Mouse (Mus musculus): ENCODE measurements around the gene Cntn4.

The Cntn4 gene

GRCm38 (mm10) chr6:106078071-106078603 is 400.7 kb downstream of the Cntn4 start:
- in situ Hi-C loops (cut with MboI, MseI), result no loop called here

- in situ Hi-C loops (cut with MboI, MseI), result no loop called here
Measured at GRCm38 (mm10) chr6:106078629-106079028, 401.2 kb downstream of the Cntn4 start.

DNA sequence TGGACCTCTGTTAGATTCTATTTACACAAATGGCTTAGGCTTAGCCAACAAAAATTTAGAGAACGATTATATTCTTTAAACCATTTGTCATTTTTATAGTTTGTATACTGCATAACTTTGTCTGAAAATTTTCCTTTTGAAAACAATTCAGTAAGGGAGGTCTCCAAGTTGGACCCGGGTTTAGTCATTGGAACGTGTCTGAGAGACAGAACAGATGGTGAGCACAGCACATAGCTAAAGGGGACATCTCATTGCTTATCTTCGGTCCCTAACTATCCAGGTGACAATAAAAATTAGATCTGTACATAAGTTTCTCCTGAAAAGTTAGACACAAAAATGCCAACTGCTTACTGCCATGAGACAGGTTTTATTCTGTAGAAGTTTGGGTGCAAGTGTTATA is 420.4 kb downstream of the Cntn4 start:
- in situ Hi-C loops (cut with MboI, MseI), result loop anchor here in 1 of 2 experiments (10.0 kb wide), 1 partner anchor 357 kb away; no protein-coding TSS in a partner anchor

DNA sequence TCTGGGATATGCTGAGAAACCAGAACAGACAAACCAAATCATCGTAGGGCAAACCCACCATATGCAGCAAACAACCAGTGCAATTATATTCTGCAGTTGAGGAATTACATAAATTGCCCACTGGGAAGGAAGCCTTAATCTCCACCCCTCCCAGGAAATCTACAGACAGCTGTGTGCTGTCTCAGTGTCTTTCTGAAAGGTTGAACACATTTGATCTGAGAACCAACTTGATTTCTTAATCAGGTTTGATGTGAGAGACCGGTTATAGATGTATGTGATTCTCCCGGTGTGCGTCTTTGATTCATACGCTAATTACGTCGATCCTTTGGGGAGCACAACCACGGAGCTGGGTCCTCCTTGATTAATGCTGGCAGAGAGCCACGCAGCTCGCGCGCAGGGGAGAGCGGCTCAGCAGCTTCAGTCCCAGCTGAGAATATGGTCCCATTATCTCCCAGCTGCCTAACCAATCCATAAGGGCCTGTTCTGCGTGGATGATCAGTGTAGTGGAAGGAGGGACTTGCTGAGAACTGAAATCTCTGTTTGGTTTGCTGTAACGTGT is 441.1 kb downstream of the Cntn4 start:
- in situ Hi-C loops (cut with MboI, MseI), result no loop called here

GRCm38 (mm10) chr6:106153530-106153929 is 476.1 kb downstream of the Cntn4 start:
- in situ Hi-C loops (cut with MboI, MseI), result loop anchor here in 1 of 2 experiments (10.0 kb wide), 2 partner anchors 1371 to 1681 kb away; partner anchors contain the start of gene Lrrn1

- in situ Hi-C loops (cut with MboI, MseI), result loop anchor here in 1 of 2 experiments (10.0 kb wide), 2 partner anchors 1369 to 1679 kb away; partner anchors contain the start of gene Lrrn1
Measured at GRCm38 (mm10) chr6:106155362-106155761, 477.9 kb downstream of the Cntn4 start.

GRCm38 (mm10) chr6:106177546-106177945 is 500.1 kb downstream of the Cntn4 start:
- in situ Hi-C loops (cut with MboI, MseI), result no loop called here

GRCm38 (mm10) chr6:106181596-106181995 is 504.1 kb downstream of the Cntn4 start:
- in situ Hi-C loops (cut with MboI, MseI), result no loop called here

DNA sequence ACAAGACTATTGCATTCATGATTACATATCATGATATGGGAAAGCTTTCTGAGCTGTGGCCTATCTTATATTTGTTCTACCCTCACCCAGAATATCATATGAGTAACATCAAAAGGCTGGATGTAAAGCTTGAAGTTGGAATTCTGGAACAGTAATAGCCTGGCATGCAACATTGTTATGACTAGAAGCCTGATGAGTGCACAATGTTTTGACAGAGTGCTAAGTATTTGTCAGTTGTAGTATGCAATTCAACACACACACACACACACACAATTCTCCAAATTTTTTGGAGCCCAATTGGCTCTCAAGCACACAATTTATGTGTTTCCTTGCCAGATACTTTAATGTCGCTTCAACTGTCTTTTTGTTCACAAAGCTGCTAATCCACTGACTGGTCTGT is 523.5 kb downstream of the Cntn4 start:
- in situ Hi-C loops (cut with MboI, MseI), result no loop called here

- in situ Hi-C loops (cut with MboI, MseI), result no loop called here
Measured at GRCm38 (mm10) chr6:106207401-106207800, 529.9 kb downstream of the Cntn4 start.

DNA sequence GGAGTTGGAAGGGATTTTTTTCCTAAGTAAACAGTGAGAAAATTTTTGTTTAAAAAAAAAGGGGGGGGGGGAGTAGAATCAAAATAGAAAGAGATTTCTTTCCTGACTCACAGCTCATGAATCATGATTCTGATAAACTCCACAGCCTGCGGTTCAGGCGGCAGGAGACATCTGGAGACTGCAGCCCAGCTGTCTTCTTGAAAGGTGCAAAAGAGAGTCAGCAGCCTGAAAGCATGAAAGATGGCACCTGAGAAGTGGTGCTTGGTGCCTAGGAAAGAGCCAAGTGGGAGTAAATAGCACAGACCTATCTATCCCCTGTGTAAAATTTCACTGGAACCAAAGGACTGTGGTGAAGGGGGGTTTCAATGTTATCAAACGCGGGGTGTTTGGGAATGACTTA is 535.6 kb downstream of the Cntn4 start:
- in situ Hi-C loops (cut with MboI, MseI), result no loop called here

GRCm38 (mm10) chr6:106237046-106237948 is 559.8 kb downstream of the Cntn4 start:
- in situ Hi-C loops (cut with MboI, MseI), result no loop called here

DNA sequence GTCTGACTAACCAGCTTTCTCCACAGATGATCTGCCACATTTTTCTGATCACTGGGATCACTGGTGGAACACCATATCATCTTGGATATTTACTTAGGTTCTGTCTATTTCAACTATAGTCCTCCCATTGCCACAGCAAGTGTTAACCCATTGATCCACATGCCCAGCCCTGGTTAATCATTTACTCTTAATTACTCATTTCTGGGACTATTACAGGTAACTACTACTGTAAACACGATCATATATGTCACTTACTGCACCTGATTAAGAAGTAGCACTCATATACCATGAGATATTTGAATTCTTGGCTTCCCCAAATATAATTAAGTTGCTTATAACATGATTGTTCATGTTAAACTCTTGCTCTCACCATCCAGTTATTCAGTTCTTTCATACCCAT is 564.1 kb downstream of the Cntn4 start:
- in situ Hi-C loops (cut with MboI, MseI), result loop anchor here in 1 of 2 experiments (10.0 kb wide), 1 partner anchor 1757 kb away; no protein-coding TSS in a partner anchor

- in situ Hi-C loops (cut with MboI, MseI), result no loop called here
Measured at GRCm38 (mm10) chr6:106263396-106263795, 585.9 kb downstream of the Cntn4 start.

GRCm38 (mm10) chr6:106265487-106265886 is 588.0 kb downstream of the Cntn4 start:
- in situ Hi-C loops (cut with MboI, MseI), result no loop called here

DNA sequence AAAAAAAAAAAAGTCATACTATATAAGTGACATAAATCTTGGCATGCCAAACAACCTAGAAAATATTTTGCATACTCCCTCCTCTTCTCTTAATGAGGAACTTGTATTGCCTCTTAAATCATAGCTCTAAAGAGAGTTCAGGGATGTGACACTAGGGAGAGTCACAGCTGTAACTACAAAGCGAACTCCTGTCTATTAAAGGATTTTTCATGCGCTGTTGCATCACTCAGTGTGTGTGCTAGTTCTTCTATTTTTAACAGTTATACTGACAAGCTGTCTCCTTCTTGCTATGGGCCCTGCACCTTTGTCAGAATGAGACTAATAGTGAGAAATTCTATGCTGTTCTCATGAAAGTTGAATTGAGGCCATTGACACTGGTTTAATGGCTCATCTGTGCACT is 588.8 kb downstream of the Cntn4 start:
- in situ Hi-C loops (cut with MboI, MseI), result no loop called here

GRCm38 (mm10) chr6:106268723-106269122 is 591.3 kb downstream of the Cntn4 start:
- in situ Hi-C loops (cut with MboI, MseI), result no loop called here

DNA sequence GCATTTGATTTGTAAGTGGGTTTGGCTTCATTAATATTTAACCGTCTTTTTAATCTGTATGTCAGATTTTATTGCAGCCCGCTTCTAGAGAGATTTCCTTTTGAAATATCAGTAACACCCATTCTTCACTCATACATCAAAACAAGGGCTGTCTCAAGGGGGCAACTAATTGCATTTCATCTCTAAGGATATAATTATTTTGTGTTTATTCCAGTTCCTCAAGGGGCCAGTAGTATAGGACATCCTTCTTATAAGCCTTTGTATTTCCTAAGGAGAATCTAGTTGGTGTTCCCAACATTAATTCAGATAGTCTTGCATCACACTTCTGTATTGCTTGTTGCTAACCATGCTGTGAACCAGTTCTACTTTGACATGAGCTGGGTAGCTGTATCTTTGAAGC is 599.7 kb downstream of the Cntn4 start:
- in situ Hi-C loops (cut with MboI, MseI), result no loop called here

GRCm38 (mm10) chr6:106281621-106282020 is 604.2 kb downstream of the Cntn4 start:
- in situ Hi-C loops (cut with MboI, MseI), result no loop called here

DNA sequence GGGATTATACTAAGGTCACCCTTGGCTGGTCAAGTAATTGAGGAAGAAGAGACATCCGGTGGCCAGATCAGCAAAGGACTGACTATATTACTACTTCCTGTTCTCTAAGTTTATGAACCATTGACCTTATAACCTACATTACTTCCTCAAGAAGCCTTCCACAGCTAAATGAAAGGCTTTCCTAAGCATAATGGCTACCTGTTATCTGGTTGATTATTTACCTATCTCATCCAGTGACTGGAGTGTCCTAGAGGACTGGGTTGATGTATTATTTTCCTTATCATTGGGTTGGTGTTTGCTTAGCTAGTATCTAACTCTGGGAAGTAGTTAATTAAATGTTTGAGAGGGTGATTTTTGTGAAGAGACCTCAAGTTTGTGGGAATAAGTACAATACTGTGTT is 606.4 kb downstream of the Cntn4 start:
- in situ Hi-C loops (cut with MboI, MseI), result no loop called here

DNA sequence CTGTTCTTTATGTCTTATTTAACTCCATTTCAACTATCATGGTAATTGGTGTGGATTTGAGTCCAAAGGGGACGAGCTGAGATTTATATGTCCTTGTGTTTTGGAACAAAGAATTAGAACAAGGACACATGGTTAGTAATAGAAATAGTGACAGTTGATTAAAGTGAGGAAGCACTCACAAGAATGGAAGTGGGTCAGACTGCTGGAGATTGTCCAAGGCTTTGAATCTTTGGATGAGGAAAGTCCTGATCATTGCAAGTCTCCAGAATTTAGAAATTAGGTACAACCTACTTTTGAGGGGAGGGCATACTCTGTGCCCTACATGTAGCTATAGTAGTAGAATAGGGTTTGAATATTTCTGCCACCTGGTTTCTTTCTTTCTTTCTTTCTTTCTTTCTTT is 622.0 kb downstream of the Cntn4 start:
- in situ Hi-C loops (cut with MboI, MseI), result no loop called here

DNA sequence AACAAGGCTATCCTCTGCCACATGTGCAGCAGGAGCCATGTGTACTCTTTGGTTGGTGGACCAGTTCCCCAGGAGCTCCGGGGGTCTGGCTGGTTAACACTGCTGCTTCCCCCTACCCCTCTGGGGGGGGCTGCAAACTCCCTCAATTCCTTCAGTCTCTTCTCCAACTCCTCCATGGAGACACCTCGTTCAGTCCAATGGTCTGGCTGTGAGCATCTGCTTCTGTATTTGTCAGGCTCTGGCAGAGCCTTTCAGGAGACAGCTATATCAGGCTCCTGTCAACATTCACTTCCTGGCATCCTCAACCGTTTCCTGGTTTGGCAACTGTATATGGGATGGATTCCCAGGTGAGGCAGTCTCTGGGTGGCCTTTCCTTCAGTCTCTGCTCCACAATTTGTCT is 622.7 kb downstream of the Cntn4 start:
- in situ Hi-C loops (cut with MboI, MseI), result loop anchor here in 1 of 2 experiments (10.0 kb wide), 1 partner anchor 955 kb away; no protein-coding TSS in a partner anchor

All from T-helper 17 cell (primary cell).